Mouse (Mus musculus): ENCODE results near the gene Olfr706.
"Not testable (repeated sequence)": the region's sequence is repeated elsewhere in the genome, so short reads cannot be mapped to it uniquely, and the experiment has no call there.

The Olfr706 gene

DNA sequence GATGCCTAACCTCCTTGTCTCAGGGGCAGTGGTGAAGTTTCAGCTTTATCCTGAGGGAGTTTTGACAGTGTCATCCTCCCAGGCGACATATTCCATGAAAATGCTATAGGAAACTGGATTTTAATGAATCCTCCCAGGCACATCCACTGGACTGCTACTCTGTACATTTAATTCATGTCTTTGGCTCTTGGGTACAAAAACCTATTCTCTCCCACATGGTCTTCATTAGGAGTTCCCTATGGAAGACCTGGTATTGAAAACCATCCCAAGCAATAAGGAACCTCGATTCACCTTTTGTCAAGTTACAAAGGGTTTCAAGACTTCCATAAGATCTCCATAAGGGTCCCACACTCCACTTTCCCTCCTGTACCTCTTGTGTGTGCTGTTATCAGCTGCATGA lies at the start of gene Olfr706:
Olfr706 (minus strand) TSS at position 101 of the 400 bp plus-strand sequence.
- DNase-seq = no peak

DNA sequence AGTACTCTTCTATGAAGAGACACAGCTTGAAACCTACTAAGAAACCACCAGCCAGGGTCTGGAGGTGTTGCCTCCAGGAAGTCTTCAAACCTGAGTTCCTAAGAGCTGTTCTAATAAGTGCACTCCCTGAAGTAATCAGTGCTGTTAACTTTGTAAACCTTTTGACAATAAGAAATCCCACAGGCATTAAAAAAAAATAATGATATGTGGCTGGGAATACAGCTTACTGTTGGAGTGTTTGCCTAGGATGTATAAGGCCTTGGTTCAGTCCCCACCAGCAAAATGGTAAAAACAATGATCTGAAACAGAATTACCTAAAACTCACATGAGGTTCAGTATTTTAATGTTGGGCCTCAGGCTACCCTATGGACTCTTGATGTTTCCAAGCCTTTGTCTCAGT lies 44.2 kb upstream of the Olfr706 start, which contains the start of gene Olfr709-ps1:
Olfr709-ps1 (minus strand) TSS at position 101 of the 400 bp plus-strand sequence.
- no peak for DNase-seq

DNA sequence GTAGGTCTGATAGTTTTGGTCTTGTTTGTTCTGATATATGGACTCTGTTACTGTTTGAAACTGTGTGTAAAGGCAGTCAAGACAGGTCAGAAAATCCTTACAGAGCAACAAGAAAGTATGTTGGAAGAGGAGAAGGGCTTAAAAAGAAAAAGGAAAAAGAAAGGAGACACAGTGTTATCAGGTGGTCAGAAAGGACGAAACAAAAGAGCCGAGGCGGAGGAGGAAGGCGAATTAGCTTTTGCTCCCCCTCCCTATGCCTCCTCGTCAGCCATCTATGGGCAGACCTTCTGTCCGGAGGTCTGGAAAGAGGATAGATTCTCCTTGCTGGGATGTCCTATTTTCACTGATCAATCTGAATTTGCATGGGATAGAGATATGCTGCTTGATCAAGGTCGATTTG lies 33.0 kb upstream of the Olfr706 start:
- not testable (repeated sequence) for DNase-seq

DNA sequence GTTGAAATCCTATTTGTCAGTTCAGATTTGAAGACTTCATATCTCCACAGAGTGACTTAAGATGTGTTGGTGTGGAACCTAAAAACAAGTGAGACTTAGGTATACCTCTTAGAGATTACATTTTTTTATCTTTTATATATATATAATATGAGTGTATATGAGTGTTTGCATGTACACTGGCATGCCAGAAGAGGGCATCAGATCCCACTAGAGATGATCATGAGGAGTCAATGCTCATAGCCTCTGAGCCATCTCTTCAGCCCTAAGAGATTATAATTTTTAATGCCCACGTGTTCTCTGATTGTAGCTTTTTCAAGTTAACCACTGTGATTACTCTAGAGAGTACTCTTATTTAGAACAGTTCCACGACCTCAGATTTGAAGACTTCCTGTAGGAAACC lies 19.7 kb upstream of the Olfr706 start, which contains the start of gene Olfr1532-ps1:
Olfr1532-ps1 (plus strand) TSS at position 326 of the 400 bp plus-strand sequence.
- no peak for DNase-seq

DNA sequence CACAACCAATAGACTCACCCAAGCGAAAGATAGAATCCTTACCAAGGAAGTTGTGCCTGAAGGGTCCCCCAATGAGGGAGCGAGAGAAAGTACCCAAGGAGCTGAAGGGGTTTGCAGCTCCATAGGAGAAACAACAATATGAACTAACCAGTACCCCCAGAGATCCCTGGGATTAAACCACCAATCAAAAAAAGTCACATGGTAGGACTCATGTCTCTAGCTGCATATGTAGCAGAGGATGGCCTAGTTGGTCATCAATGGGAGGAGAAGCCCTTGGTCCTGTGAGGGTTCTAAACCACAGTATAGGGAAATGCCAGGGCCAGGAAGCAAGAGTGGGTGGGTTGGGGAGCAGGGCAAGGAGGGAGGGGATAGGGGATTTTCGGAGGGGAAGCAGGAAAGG lies 13.2 kb upstream of the Olfr706 start, which contains the start of gene Olfr707:
Olfr707 (minus strand) TSS at position 101 of the 400 bp plus-strand sequence.
- not testable (repeated sequence) for DNase-seq

DNA sequence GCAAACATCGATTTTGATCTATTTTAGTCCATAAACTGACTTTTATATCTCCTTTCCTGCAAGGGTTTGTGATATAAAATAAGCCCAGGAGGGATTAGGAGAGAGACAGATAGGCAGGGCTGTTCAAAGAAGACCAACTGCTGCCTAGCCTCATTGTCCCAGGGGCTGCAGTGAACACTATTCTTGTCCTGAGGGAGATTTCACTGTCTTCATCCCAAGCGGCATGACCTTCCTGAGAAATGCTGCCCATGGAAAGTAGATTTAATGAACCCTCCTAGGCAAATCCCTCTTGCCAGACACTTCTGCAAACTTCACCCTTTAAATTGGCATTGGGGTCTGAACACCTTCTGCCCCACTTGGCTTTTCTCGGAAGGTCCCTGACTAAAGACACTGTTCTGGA lies 11.2 kb downstream of the Olfr706 start, which contains the start of gene Olfr705:
Olfr705 (minus strand) TSS at position 101 of the 400 bp plus-strand sequence.
- DNase-seq = no peak

DNA sequence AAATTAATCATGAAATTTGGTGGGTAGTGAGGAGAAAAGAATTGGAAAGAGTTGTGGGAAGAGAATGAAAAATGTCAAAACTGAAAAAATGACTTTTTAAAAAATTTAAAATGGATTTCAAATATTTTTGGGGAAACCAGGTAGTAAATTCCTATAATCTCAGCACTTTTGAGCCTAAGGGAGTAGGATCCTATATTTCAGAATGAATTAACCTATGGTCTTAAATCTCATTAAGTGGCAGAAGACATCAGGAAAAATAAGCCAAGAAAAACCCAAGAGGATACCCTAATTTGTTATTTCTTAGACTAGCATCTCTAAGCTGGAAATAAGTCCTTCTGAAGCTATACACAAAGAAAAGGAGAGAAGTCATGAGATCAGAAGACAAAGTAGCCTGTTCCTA lies 25.1 kb downstream of the Olfr706 start, which contains the start of gene Olfr704:
Olfr704 (plus strand) TSS at position 301 of the 400 bp plus-strand sequence.
- no peak for DNase-seq

DNA sequence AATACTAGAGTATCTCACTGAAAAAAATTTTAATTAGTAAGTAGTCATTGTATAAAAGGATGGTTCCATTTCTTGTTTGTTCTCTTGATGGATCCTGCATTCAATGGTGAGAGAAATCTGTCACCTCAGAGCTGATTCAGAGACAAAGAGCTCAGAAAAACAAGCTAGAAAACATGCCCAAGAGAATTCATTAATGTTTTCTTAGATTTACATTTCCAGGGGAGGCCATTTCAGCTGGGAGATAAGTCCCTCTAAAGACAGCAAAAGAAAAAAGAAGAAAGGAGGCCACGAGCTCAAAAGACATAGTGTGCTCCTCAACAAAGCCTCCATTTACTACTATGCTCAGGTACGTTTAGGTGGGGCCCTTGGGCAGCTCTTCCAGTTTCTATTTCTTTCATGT lies 44.9 kb downstream of the Olfr706 start, which contains the start of gene Olfr703:
Olfr703 (plus strand) TSS at position 301 of the 400 bp plus-strand sequence.
- no peak for DNase-seq

DNA sequence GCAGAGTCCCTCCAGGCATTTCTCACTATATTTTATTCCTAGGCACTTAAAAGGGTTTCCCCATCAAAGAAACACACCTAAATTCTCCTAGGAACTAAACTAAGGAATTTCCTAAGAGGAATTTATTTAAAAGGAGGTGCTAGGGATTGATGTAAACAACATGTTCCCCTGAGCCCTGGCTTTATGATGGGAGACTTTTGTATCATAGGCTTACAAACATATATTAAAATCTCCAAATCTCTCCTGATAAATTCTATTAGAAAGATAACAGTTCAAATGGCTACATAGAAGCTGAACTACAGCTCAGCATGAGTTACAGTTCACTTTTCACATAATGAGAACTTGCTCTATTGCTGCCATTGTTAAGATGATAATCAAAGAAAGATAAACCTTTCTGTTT lies 54.2 kb downstream of the Olfr706 start, which contains the start of gene Olfr702:
Olfr702 (minus strand) TSS at position 101 of the 400 bp plus-strand sequence.
- DNase-seq = no peak
